Comparison of ENCODE assay signal across 8 mouse cellular contexts in genomic region chr6:145047445-145047857, GRCm38 (mm10). TPM values are rescaled to one million over a fixed set of nuclear protein-coding genes. Genes with fewer than 3 reads are reported as not detected.
DNase-seq lines count a peak whose midpoint lies in the region; ATAC-seq and TF ChIP-seq lines count a peak whose summit lies in the region.

No protein-coding gene starts in this region.

- peak overlapping the region; percentile 62 for H3K4me3 ChIP-seq in forebrain, embryonic 14.5 days (ENCODE audit: low read depth, low read length)
- H3K4me3 ChIP-seq in intestine, postnatal 0 days (ENCODE audit: low read depth, low read length): peak overlapping the region; percentile 35; the same call in 1 of the 2 replicates
- H3K4me3 ChIP-seq in midbrain, embryonic 11.5 days (ENCODE audit: low read depth, low read length): peak overlapping the region; percentile 47

- ATAC-seq in forebrain, embryonic 14.5 days: peak; percentile 73
- ATAC-seq in intestine, postnatal 0 days: no peak
- ATAC-seq in midbrain, embryonic 11.5 days (ENCODE audit: low FRiP score): peak; percentile 73

- no peaks in the 10 kb centered on the region for H3K9me3 ChIP-seq in forebrain, embryonic 14.5 days (replicated peaks; ENCODE audit: control insufficient read depth, low read length)
- no peaks in the 10 kb centered on the region for H3K9me3 ChIP-seq in intestine, postnatal 0 days (ENCODE audit: control insufficient read depth)
- no peaks in the 10 kb centered on the region for H3K9me3 ChIP-seq in midbrain, embryonic 11.5 days (ENCODE audit: control insufficient read depth, low read length)

- WGBS in forebrain, embryonic 14.5 days: under 1% methylated on average over 15 of the region's 15 CpGs
- WGBS in intestine, postnatal 0 days: 17% methylated on average over 15 of the region's 15 CpGs
- under 1% methylated on average over 15 of the region's 15 CpGs for WGBS in midbrain, embryonic 11.5 days

- H3K4me1 ChIP-seq in forebrain, embryonic 14.5 days (ENCODE audit: control insufficient read depth, insufficient read depth, low read length): peaks cover 13% of the 10 kb centered on the region
- 0 out of 2 replicates have a peak, but pooled peaks cover 2% of the 10 kb centered on the region for H3K4me1 ChIP-seq in intestine, postnatal 0 days (replicated peaks; ENCODE audit: control insufficient read depth, insufficient read depth, low read length)
- H3K4me1 ChIP-seq in midbrain, embryonic 11.5 days (ENCODE audit: control insufficient read depth, insufficient read depth, low read length): peaks cover 32% of the 10 kb centered on the region

- peak overlapping the region; percentile 85 for H3K9ac ChIP-seq in forebrain, embryonic 14.5 days (ENCODE audit: low read length)
- no peak overlapping the region for H3K9ac ChIP-seq in intestine, postnatal 0 days (ENCODE audit: low read depth, low read length)
- peak overlapping the region; percentile 70 for H3K9ac ChIP-seq in midbrain, embryonic 11.5 days (ENCODE audit: low read length)

- H3K27me3 ChIP-seq in forebrain, embryonic 14.5 days (replicated peaks; ENCODE audit: control insufficient read depth, insufficient read depth, low read length): no peaks in the 10 kb centered on the region
- H3K27me3 ChIP-seq in intestine, postnatal 0 days (replicated peaks; ENCODE audit: control insufficient read depth, insufficient read depth, low read length): peaks cover 30% of the 10 kb centered on the region
- no peaks in the 10 kb centered on the region for H3K27me3 ChIP-seq in midbrain, embryonic 11.5 days (ENCODE audit: control insufficient read depth, insufficient read depth, low read length)

- no peak for TF ChIP-seq CTCF in intestine, postnatal 0 days (IDR thresholded peaks at IDR 0.05; ENCODE audit: low read depth)

- peak overlapping the region; percentile 97 for H3K4me2 ChIP-seq in forebrain, embryonic 14.5 days (ENCODE audit: low read length)
- peak overlapping the region; percentile 67 for H3K4me2 ChIP-seq in intestine, postnatal 0 days (replicated peaks; ENCODE audit: low read depth)
- peak overlapping the region; percentile 97 for H3K4me2 ChIP-seq in midbrain, embryonic 11.5 days

- DNase-seq in ovary, postnatal 36 days (ENCODE audit: low spot score): peak; percentile 55
- DNase-seq in ovary, postnatal 14 days (ENCODE audit: low spot score): no peak
- peak; percentile 91 for DNase-seq in forebrain, embryonic 14.5 days (ENCODE audit: low spot score)
- peak; percentile 98 for DNase-seq in midbrain, embryonic 11.5 days (ENCODE audit: low spot score, missing footprints)
- DNase-seq in telencephalon, adult 2 months (ENCODE audit: low read depth, low spot score): peak; percentile 54
- no peak for DNase-seq in spleen, postnatal 10 days (ENCODE audit: low spot score in 2 of 2)
- no peak for DNase-seq in kidney, postnatal 10 days

- no peaks in the 10 kb centered on the region for H3K36me3 ChIP-seq in forebrain, embryonic 14.5 days (ENCODE audit: control insufficient read depth, insufficient read depth, low read length)
- H3K36me3 ChIP-seq in intestine, postnatal 0 days (ENCODE audit: control insufficient read depth, insufficient read depth): no peaks in the 10 kb centered on the region
- no peaks in the 10 kb centered on the region for H3K36me3 ChIP-seq in midbrain, embryonic 11.5 days (ENCODE audit: control insufficient read depth, insufficient read depth, low read length)

- H3K27ac ChIP-seq in forebrain, embryonic 14.5 days (ENCODE audit: low read depth, low read length): peak overlapping the region; percentile 80
- H3K27ac ChIP-seq in intestine, postnatal 0 days (ENCODE audit: low read depth, low read length): no peak overlapping the region
- H3K27ac ChIP-seq in midbrain, embryonic 11.5 days (ENCODE audit: low read depth, low read length): peak overlapping the region; percentile 60

RNA-seq across cellular contexts. Expression of gene Bcat1, which starts 28.5 kb away (rescaled TPM):
- polyA plus RNA-seq in forebrain, embryonic 14.5 days (2014; fragmentation: Nextera tagmentation; extraction: Ambion mirVana): 105 and 111 TPM in 2 replicates
- 0.71 and 1.0 TPM in 2 replicates for polyA plus RNA-seq in intestine, postnatal 0 days (2015; fragmentation: Nextera tagmentation; extraction: Ambion mirVana)
- 140 and 150 TPM in 2 replicates for polyA plus RNA-seq in midbrain, embryonic 11.5 days (2014; fragmentation: Nextera tagmentation; extraction: Ambion mirVana)

Comparison
In these comparisons a context has a peak if more than half of its experiments do, and no peak if none do; other contexts are left out.
1. DNase-seq: peak in ovary, postnatal 36 days (single experiment), forebrain, embryonic 14.5 days (single experiment), midbrain, embryonic 11.5 days (single experiment) and telencephalon, adult 2 months (single experiment); none in ovary, postnatal 14 days (single experiment), spleen, postnatal 10 days (0 of 2) and kidney, postnatal 10 days (single experiment).
2. RNA of gene Bcat1, which starts 28.5 kb away (polyA plus RNA-seq): 140 to 150 TPM in midbrain, embryonic 11.5 days and 105 to 111 TPM in forebrain, embryonic 14.5 days; 0.71 to 1.0 TPM in intestine, postnatal 0 days; every median in the first group is over 10 times any median in the second.
3. Peak in every context shown above with its lines, with median percentiles within 50 percentile points of each other: H3K4me2 ChIP-seq and H3K4me3 ChIP-seq.